Comparison of ENCODE assay signal across 16 mouse cellular contexts in genomic region chr17:60180646-60181045, GRCm38 (mm10).
A peak's percentile ranks its signal among the peaks of the same experiment; 100 is the strongest.
DNase-seq lines count a peak whose midpoint lies in the region; ATAC-seq lines count a peak whose summit lies in the region.
"Had no signal": no experiment of that assay in that cellular context is flagged by ENCODE, and none has a peak within 500 bp of the region (broad histone marks: within the 10 kb centered on the region; RNA-seq: fewer than 3 reads in every experiment).

No protein-coding gene starts in this region.

- no peak overlapping the region for H3K4me3 ChIP-seq in midbrain, embryonic 14.5 days (replicated peaks; ENCODE audit: low read depth, low read length)
- no peak overlapping the region for H3K4me3 ChIP-seq in midbrain, embryonic 15.5 days
- H3K4me3 ChIP-seq: heart, adult 2 months; hindbrain, embryonic 10.5 days; neural tube, embryonic 13.5 days had no signal

- no peaks in the 10 kb centered on the region for H3K36me3 ChIP-seq in midbrain, embryonic 14.5 days (ENCODE audit: control insufficient read depth, insufficient read depth, low read length)
- no peaks in the 10 kb centered on the region for H3K36me3 ChIP-seq in midbrain, embryonic 15.5 days (replicated peaks)
- H3K36me3 ChIP-seq: hindbrain, embryonic 10.5 days; neural tube, embryonic 13.5 days had no signal

- no peak overlapping the region for H3K9ac ChIP-seq in midbrain, embryonic 14.5 days (replicated peaks; ENCODE audit: low read length)
- H3K9ac ChIP-seq in midbrain, embryonic 15.5 days = no peak overlapping the region
- H3K9ac ChIP-seq: neural tube, embryonic 13.5 days had no signal

- no peaks in the 10 kb centered on the region for H3K9me3 ChIP-seq in midbrain, embryonic 14.5 days (ENCODE audit: control insufficient read depth, low read length)
- H3K9me3 ChIP-seq in midbrain, embryonic 15.5 days = no peaks in the 10 kb centered on the region
- H3K9me3 ChIP-seq: hindbrain, embryonic 10.5 days; neural tube, embryonic 13.5 days had no signal

- no peak overlapping the region for H3K27ac ChIP-seq in midbrain, embryonic 14.5 days (replicated peaks; ENCODE audit: low read depth, low read length)
- H3K27ac ChIP-seq in midbrain, embryonic 15.5 days = no peak overlapping the region
- H3K27ac ChIP-seq: heart, adult 2 months; hindbrain, embryonic 10.5 days; neural tube, embryonic 13.5 days; stomach, postnatal 0 days had no signal

- H3K4me2 ChIP-seq in midbrain, embryonic 14.5 days (ENCODE audit: low read length) = no peak overlapping the region
- no peak overlapping the region for H3K4me2 ChIP-seq in midbrain, embryonic 15.5 days
- H3K4me2 ChIP-seq: neural tube, embryonic 13.5 days had no signal

- no peak for ATAC-seq in midbrain, embryonic 14.5 days (ENCODE audit: low FRiP score, low TSS enrichment)
- no peak for ATAC-seq in midbrain, embryonic 15.5 days (replicated peaks)
- ATAC-seq: inflammation-experienced regulatory T-cells, adult 6 months had no signal

- peak; percentile 14 for DNase-seq in adrenal gland, adult 8-10 months
- no peak for DNase-seq in adrenal gland, postnatal 4 days (ENCODE audit: low spot score in 2 of 2)
- DNase-seq in midbrain, embryonic 14.5 days = peak; percentile 6
- peak; percentile 13 for DNase-seq in cerebellum, adult 9-10 months
- no peak for DNase-seq in gastrocnemius, postnatal 4 days (ENCODE audit: low spot score in 2 of 2)
- no peak for DNase-seq in right cerebral cortex, postnatal 14 days
- DNase-seq in kidney, adult 11 months = no peak
- DNase-seq: gastrocnemius, postnatal 10 days; heart, adult 2 months; liver had no signal

- 84% methylated on average over 4 of the region's 4 CpGs for WGBS in midbrain, embryonic 14.5 days
- WGBS in midbrain, embryonic 15.5 days = 88% methylated on average over 4 of the region's 4 CpGs

- no peaks in the 10 kb centered on the region for H3K27me3 ChIP-seq in midbrain, embryonic 14.5 days (ENCODE audit: control insufficient read depth, insufficient read depth, low read length)
- no peaks in the 10 kb centered on the region for H3K27me3 ChIP-seq in midbrain, embryonic 15.5 days (replicated peaks)
- H3K27me3 ChIP-seq: CH12.LX; neural tube, embryonic 13.5 days had no signal

- H3K4me1 ChIP-seq in midbrain, embryonic 14.5 days (ENCODE audit: control insufficient read depth, insufficient read depth, low read length) = no peaks in the 10 kb centered on the region
- H3K4me1 ChIP-seq in midbrain, embryonic 15.5 days = no peaks in the 10 kb centered on the region
- H3K4me1 ChIP-seq: hindbrain, embryonic 10.5 days; neural tube, embryonic 13.5 days had no signal

Comparison
In these comparisons a context has a peak if more than half of its experiments do, and no peak if none do; other contexts are left out.
1. DNase-seq: peak in adrenal gland, adult 8-10 months (single experiment), midbrain, embryonic 14.5 days (single experiment) and cerebellum, adult 9-10 months (single experiment); none in adrenal gland, postnatal 4 days (0 of 2), gastrocnemius, postnatal 4 days (0 of 2), right cerebral cortex, postnatal 14 days (single experiment) and kidney, adult 11 months (single experiment).